In genomic region chr7:144248686-144249422, GRCm38 (mm10) we compare ENCODE assay signal across 18 mouse cellular contexts.
DNase-seq lines count a peak whose midpoint lies in the region; ATAC-seq and TF ChIP-seq lines count a peak whose summit lies in the region.
"Had no signal": no experiment of that assay in that cellular context is flagged by ENCODE, and none has a peak within 500 bp of the region (broad histone marks: within the 10 kb centered on the region; RNA-seq: fewer than 3 reads in every experiment).

No protein-coding gene starts in this region.

- H3K27ac ChIP-seq in intestine, postnatal 0 days (ENCODE audit: low read depth, low read length): no peak overlapping the region
- H3K27ac ChIP-seq in intestine, embryonic 16.5 days (ENCODE audit: low read length): no peak overlapping the region
- H3K27ac ChIP-seq: forebrain, embryonic 15.5 days; limb, embryonic 12.5 days; liver, embryonic 13.5 days; lung, embryonic 15.5 days; neural tube, embryonic 12.5 days had no signal

- H3K27me3 ChIP-seq in intestine, postnatal 0 days (replicated peaks; ENCODE audit: control insufficient read depth, insufficient read depth, low read length): no peaks in the 10 kb centered on the region
- H3K27me3 ChIP-seq in intestine, embryonic 16.5 days (replicated peaks; ENCODE audit: control insufficient read depth, insufficient read depth, low read length): no peaks in the 10 kb centered on the region
- H3K27me3 ChIP-seq: forebrain, embryonic 15.5 days; limb, embryonic 12.5 days; liver, embryonic 13.5 days; lung, embryonic 15.5 days; neural tube, embryonic 12.5 days had no signal

- H3K9ac ChIP-seq in intestine, postnatal 0 days (ENCODE audit: low read depth, low read length): no peak overlapping the region
- no peak overlapping the region for H3K9ac ChIP-seq in intestine, embryonic 16.5 days (ENCODE audit: low read depth, low read length)
- H3K9ac ChIP-seq: forebrain, embryonic 15.5 days; limb, embryonic 12.5 days; liver, embryonic 13.5 days; lung, embryonic 15.5 days; neural tube, embryonic 12.5 days had no signal

- H3K9me3 ChIP-seq in intestine, postnatal 0 days (ENCODE audit: control insufficient read depth): no peaks in the 10 kb centered on the region
- no peaks in the 10 kb centered on the region for H3K9me3 ChIP-seq in intestine, embryonic 16.5 days (ENCODE audit: control insufficient read depth, low read length)
- H3K9me3 ChIP-seq: forebrain, embryonic 15.5 days; limb, embryonic 12.5 days; liver, embryonic 13.5 days; lung, embryonic 15.5 days; neural tube, embryonic 12.5 days had no signal

- no peak overlapping the region for H3K4me3 ChIP-seq in intestine, postnatal 0 days (ENCODE audit: low read depth, low read length)
- no peak overlapping the region for H3K4me3 ChIP-seq in intestine, embryonic 16.5 days (ENCODE audit: low read length)
- H3K4me3 ChIP-seq: forebrain, embryonic 15.5 days; limb, embryonic 12.5 days; liver, embryonic 13.5 days; lung, embryonic 15.5 days; neural tube, embryonic 12.5 days had no signal

- no peak overlapping the region for H3K4me2 ChIP-seq in intestine, postnatal 0 days (replicated peaks; ENCODE audit: low read depth)
- H3K4me2 ChIP-seq in intestine, embryonic 16.5 days (ENCODE audit: low read depth, low read length): no peak overlapping the region
- H3K4me2 ChIP-seq: forebrain, embryonic 15.5 days; limb, embryonic 12.5 days; liver, embryonic 13.5 days; lung, embryonic 15.5 days; midbrain, embryonic 11.5 days; neural tube, embryonic 12.5 days had no signal

- peak; percentile 30 for DNase-seq in retina, postnatal 1 day
- no peak for DNase-seq in retina, embryonic 14.5 days (ENCODE audit: low spot score)
- peak; percentile 50 for DNase-seq in NIH3T3 (ENCODE audit: low read depth)
- no peak for DNase-seq in adrenal gland, postnatal 4 days (ENCODE audit: low spot score in 2 of 2)
- no peak for DNase-seq in cerebellum, postnatal 14 days
- DNase-seq: cerebellum, adult 2 months; kidney, adult 2 months; kidney, postnatal 14 days; liver, embryonic 13.5 days; thymus, postnatal 25 days had no signal

- ATAC-seq in intestine, postnatal 0 days: no peak
- ATAC-seq in intestine, embryonic 16.5 days: no peak
- no peak for ATAC-seq in frontal cortex, adult (ENCODE audit: low TSS enrichment)
- ATAC-seq: forebrain, embryonic 15.5 days had no signal

- no peaks in the 10 kb centered on the region for H3K36me3 ChIP-seq in intestine, postnatal 0 days (ENCODE audit: control insufficient read depth, insufficient read depth)
- H3K36me3 ChIP-seq in intestine, embryonic 16.5 days (ENCODE audit: control insufficient read depth, insufficient read depth, low read length): no peaks in the 10 kb centered on the region
- H3K36me3 ChIP-seq: forebrain, embryonic 15.5 days; limb, embryonic 12.5 days; liver, embryonic 13.5 days; lung, embryonic 15.5 days; neural tube, embryonic 12.5 days had no signal

- TF ChIP-seq CTCF in intestine, postnatal 0 days (IDR thresholded peaks at IDR 0.05; ENCODE audit: low read depth): peak; percentile 31; the same call in 1 of the 2 replicates

- no peaks in the 10 kb centered on the region for H3K4me1 ChIP-seq in intestine, postnatal 0 days (replicated peaks; ENCODE audit: control insufficient read depth, insufficient read depth, low read length)
- H3K4me1 ChIP-seq in intestine, embryonic 16.5 days (ENCODE audit: control insufficient read depth, insufficient read depth, low read length): no peaks in the 10 kb centered on the region
- H3K4me1 ChIP-seq: limb, embryonic 12.5 days; liver, embryonic 13.5 days; lung, embryonic 15.5 days; neural tube, embryonic 12.5 days had no signal

- WGBS in intestine, postnatal 0 days: 46% methylated on average over 2 of the region's 2 CpGs
- WGBS in intestine, embryonic 16.5 days: 51% methylated on average over 2 of the region's 2 CpGs

Comparison
In these comparisons a context has a peak if more than half of its experiments do, and no peak if none do; other contexts are left out.
1. DNase-seq: peak in retina, postnatal 1 day (single experiment) and NIH3T3 (single experiment); none in retina, embryonic 14.5 days (single experiment), adrenal gland, postnatal 4 days (0 of 2) and cerebellum, postnatal 14 days (0 of 2).